Mouse (Mus musculus) brain, adult 2 months (tissue): ENCODE measurements at regions not wholly inside any gene's neighbourhood (a gene's known extent, or its start where the extent isn't known, plus 50 kb on each side); places are given as distances from the start of the nearest gene placed in this dataset.

Experiments used
- DNase-seq: peaks from one replicate; pipeline ENCODE4 v3.0.0; 2011; ENCODE audit warnings: low read depth, low spot score

GRCm38 (mm10) chr16:25042669-25043440, 243.8 kb upstream of the Tprg start:
- no peak for DNase-seq

GRCm38 (mm10) chr16:25044637-25045036, 242.0 kb upstream of the Tprg start:
- DNase-seq, result no peak

GRCm38 (mm10) chr16:25047726-25048125, 238.9 kb upstream of the Tprg start:
- DNase-seq, result no peak

GRCm38 (mm10) chr16:25049928-25050510, 236.6 kb upstream of the Tprg start:
- no peak for DNase-seq

GRCm38 (mm10) chr16:25051044-25051443, 235.6 kb upstream of the Tprg start:
- no peak for DNase-seq

- DNase-seq, result no peak
Measured at GRCm38 (mm10) chr16:25052428-25052827, 234.2 kb upstream of the Tprg start.

- peak; percentile 54 for DNase-seq
Measured at GRCm38 (mm10) chr16:25052917-25053343, 233.7 kb upstream of the Tprg start.

GRCm38 (mm10) chr16:25054304-25054703, 232.3 kb upstream of the Tprg start:
- no peak for DNase-seq

GRCm38 (mm10) chr16:25055376-25055775, 231.2 kb upstream of the Tprg start:
- DNase-seq, result no peak

- no peak for DNase-seq
Measured at GRCm38 (mm10) chr16:25058051-25058747, 228.4 kb upstream of the Tprg start.

- peak; percentile 99 for DNase-seq
Measured at GRCm38 (mm10) chr16:25058812-25059501, 227.7 kb upstream of the Tprg start.

- DNase-seq, result no peak
Measured at GRCm38 (mm10) chr16:25059504-25059992, 227.1 kb upstream of the Tprg start.

- no peak for DNase-seq
Measured at GRCm38 (mm10) chr16:25060266-25060665, 226.4 kb upstream of the Tprg start.

GRCm38 (mm10) chr16:25061631-25062030, 225.0 kb upstream of the Tprg start:
- peak; percentile 69 for DNase-seq

- no peak for DNase-seq
Measured at GRCm38 (mm10) chr16:25063981-25064380, 222.6 kb upstream of the Tprg start.

- DNase-seq, result peak; percentile 94
Measured at GRCm38 (mm10) chr16:25064538-25064937, 222.1 kb upstream of the Tprg start.

GRCm38 (mm10) chr16:25066822-25067221, 219.8 kb upstream of the Tprg start:
- no peak for DNase-seq

- peak; percentile 62 for DNase-seq
Measured at GRCm38 (mm10) chr16:25067276-25068249, 219.1 kb upstream of the Tprg start.

GRCm38 (mm10) chr16:25080811-25081210, 205.8 kb upstream of the Tprg start:
- no peak for DNase-seq

- no peak for DNase-seq
Measured at GRCm38 (mm10) chr16:25083729-25084128, 202.9 kb upstream of the Tprg start.
